Mouse (Mus musculus): ENCODE results near the gene Gm49510. TPM values are rescaled to one million over a fixed set of nuclear protein-coding genes. Genes with fewer than 3 reads are reported as not detected.

Gene Gm49510
- polyA plus RNA-seq, 1 experiment, result not detected

DNA sequence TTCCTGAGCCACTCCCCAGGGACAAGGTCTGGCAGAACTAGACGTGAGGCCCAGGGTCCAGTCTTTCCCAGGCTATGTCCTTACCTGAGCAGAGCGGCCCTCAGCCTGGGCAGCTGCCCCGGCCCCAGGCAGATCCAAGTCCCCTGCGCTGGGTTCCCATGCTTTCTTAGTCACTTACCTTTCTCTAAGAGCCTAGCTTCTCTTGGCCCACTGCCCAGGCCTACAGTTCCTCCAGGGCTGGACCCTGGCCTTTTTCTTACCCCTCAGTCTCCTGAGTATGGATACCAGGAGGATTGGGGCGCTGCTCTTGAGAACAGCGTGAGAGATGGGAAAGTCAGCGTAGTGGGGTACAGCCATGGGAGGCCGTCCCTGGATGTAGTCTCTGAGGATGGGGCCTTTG lies 19.0 kb upstream of the Gm49510 start:
- Histone ChIP-seq H3K27ac (ENCODE audit: control insufficient read depth, insufficient read depth, low read depth, low read length) (no peak overlapping the region), H3K4me3 (ENCODE audit: control insufficient read depth, low read depth, low read length) (no peak overlapping the region), H3K36me3 (ENCODE audit: control insufficient read depth, insufficient read depth, low read length) (peaks cover 2% of the 10 kb centered on the region; the same call in 1 of the 2 replicates), H3K27me3 (ENCODE audit: control insufficient read depth, insufficient read depth, low read length) (no peaks in the 10 kb centered on the region), H3K4me1 (ENCODE audit: control insufficient read depth, insufficient read depth, low read length) (peaks cover 10% of the 10 kb centered on the region)
- no peak for TF ChIP-seq POLR2A (IDR thresholded peaks at IDR 0.05; ENCODE audit: control insufficient read depth, low read depth, low read length)
- TF ChIP-seq CTCF (IDR thresholded peaks at IDR 0.05; ENCODE audit: control insufficient read depth, insufficient read depth, insufficient replicate concordance, low read depth, low read length), result no peak

DNA sequence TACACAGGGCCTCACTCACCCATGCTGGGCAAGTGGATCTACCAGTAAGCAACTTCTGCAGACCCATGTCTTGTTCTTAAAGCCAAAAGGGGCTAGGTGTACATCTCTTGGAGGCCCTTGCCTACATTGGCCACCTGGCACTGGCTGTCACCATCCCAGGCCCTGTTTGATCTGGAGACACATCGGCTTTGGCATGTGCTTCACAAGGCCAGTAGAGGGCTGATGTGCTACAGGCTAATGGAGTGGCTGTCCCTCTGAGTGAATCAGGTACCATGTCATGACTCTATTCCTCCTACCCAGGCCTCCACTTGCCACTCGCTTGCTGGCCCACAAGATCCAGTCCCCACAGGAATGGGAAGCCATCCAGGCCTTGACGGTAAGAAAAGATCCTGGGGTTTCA lies 17.6 kb upstream of the Gm49510 start:
- TF ChIP-seq CTCF (IDR thresholded peaks at IDR 0.05; ENCODE audit: control insufficient read depth, insufficient read depth, insufficient replicate concordance, low read depth, low read length) (no peak), POLR2A (IDR thresholded peaks at IDR 0.05; ENCODE audit: control insufficient read depth, low read depth, low read length) (no peak)
- Histone ChIP-seq H3K4me3 (ENCODE audit: control insufficient read depth, low read depth, low read length) (no peak overlapping the region), H3K36me3 (ENCODE audit: control insufficient read depth, insufficient read depth, low read length) (peaks cover 2% of the 10 kb centered on the region), H3K4me1 (ENCODE audit: control insufficient read depth, insufficient read depth, low read length) (peaks cover 6% of the 10 kb centered on the region), H3K27ac (ENCODE audit: control insufficient read depth, insufficient read depth, low read depth, low read length) (no peak overlapping the region), H3K27me3 (ENCODE audit: control insufficient read depth, insufficient read depth, low read length) (no peaks in the 10 kb centered on the region)

DNA sequence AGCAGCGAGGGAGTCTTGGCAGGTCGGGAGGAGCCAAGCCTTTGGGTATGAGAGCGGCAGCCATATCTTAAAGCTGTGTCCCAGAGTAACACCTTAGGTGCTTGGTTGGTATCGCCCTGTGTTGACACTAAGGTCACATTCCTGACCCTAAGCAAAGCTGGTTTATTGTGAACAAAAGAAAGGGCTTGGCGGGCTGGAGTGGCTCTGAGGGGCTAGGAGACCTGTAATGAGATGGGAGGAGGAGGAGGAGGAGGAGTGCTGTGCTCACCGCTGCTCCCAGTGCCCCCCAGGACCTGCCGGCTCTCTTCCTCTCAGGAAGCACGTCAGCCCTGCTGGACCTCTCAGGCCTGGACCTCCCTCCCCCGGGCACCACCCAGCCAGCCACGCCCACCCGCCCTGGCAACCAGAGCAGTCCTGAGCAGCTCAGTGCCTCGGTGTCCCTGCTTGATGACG lies 10.0 kb upstream of the Gm49510 start:
- no peaks in the 10 kb centered on the region for H3K27me3 ChIP-seq (ENCODE audit: control insufficient read depth, insufficient read depth, low read length)
- H3K27ac ChIP-seq (ENCODE audit: control insufficient read depth, insufficient read depth, low read depth, low read length), result no peak overlapping the region
- peaks cover 5% of the 10 kb centered on the region for H3K4me1 ChIP-seq (ENCODE audit: control insufficient read depth, insufficient read depth, low read length)
- TF ChIP-seq POLR2A (IDR thresholded peaks at IDR 0.05; ENCODE audit: control insufficient read depth, low read depth, low read length), result no peak
- no peak for TF ChIP-seq CTCF (IDR thresholded peaks at IDR 0.05; ENCODE audit: control insufficient read depth, insufficient read depth, insufficient replicate concordance, low read depth, low read length)
- H3K4me3 ChIP-seq (ENCODE audit: control insufficient read depth, low read depth, low read length), result no peak overlapping the region
- peaks cover 2% of the 10 kb centered on the region for H3K36me3 ChIP-seq (ENCODE audit: control insufficient read depth, insufficient read depth, low read length)

DNA sequence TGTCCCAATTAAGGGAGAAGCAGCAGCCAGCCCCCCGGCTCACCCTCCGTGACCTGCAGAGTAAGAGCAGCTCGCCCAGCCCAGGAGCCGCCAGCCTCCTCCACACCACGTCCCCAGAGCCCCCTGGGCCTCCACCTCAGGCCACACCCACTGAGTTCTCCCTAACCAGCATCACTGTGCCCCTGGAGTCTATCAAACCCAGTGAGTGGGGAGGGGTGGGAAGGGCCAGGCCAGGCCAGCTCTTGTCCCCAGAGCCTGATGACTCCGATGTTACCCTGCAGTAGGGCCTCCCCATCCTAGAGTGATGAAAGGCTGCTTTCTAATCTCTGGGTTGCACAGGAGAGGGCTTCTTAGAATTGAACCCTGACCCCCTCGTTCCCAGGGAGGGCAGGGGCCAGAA lies 7.0 kb upstream of the Gm49510 start:
- Histone ChIP-seq H3K4me1 (ENCODE audit: control insufficient read depth, insufficient read depth, low read length) (peaks cover 7% of the 10 kb centered on the region), H3K27ac (ENCODE audit: control insufficient read depth, insufficient read depth, low read depth, low read length) (no peak overlapping the region), H3K36me3 (ENCODE audit: control insufficient read depth, insufficient read depth, low read length) (no peaks in the 10 kb centered on the region; the same call in 1 of the 2 replicates), H3K27me3 (ENCODE audit: control insufficient read depth, insufficient read depth, low read length) (no peaks in the 10 kb centered on the region), H3K4me3 (ENCODE audit: control insufficient read depth, low read depth, low read length) (no peak overlapping the region)
- TF ChIP-seq POLR2A (IDR thresholded peaks at IDR 0.05; ENCODE audit: control insufficient read depth, low read depth, low read length) (no peak), CTCF (IDR thresholded peaks at IDR 0.05; ENCODE audit: control insufficient read depth, insufficient read depth, insufficient replicate concordance, low read depth, low read length) (no peak)

DNA sequence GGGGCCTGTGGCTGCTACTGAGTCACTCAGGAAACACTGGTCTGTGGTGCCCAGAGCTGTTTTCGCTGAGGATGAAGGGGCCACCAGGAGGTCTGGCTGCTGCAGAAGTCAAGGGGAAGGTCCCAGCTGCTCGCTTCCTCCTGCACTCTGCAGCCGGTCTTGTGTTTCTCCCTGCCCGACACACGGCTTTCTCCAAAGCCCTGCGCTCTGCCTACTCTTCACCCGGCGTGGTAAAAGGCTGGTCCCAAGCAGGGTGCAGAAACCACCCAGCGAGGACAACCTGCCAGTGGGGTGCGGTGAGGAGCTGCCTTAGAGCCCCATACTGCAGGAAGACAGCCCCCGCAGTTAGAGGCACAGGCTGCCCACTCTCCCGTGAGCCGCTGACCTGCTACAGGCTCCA lies 4.7 kb upstream of the Gm49510 start:
- Histone ChIP-seq H3K27ac (ENCODE audit: control insufficient read depth, insufficient read depth, low read depth, low read length) (no peak overlapping the region), H3K36me3 (ENCODE audit: control insufficient read depth, insufficient read depth, low read length) (no peaks in the 10 kb centered on the region; the same call in 1 of the 2 replicates), H3K27me3 (ENCODE audit: control insufficient read depth, insufficient read depth, low read length) (no peaks in the 10 kb centered on the region), H3K4me1 (ENCODE audit: control insufficient read depth, insufficient read depth, low read length) (peaks cover 7% of the 10 kb centered on the region), H3K4me3 (ENCODE audit: control insufficient read depth, low read depth, low read length) (no peak overlapping the region)
- no peak for TF ChIP-seq CTCF (IDR thresholded peaks at IDR 0.05; ENCODE audit: control insufficient read depth, insufficient read depth, insufficient replicate concordance, low read depth, low read length)

DNA sequence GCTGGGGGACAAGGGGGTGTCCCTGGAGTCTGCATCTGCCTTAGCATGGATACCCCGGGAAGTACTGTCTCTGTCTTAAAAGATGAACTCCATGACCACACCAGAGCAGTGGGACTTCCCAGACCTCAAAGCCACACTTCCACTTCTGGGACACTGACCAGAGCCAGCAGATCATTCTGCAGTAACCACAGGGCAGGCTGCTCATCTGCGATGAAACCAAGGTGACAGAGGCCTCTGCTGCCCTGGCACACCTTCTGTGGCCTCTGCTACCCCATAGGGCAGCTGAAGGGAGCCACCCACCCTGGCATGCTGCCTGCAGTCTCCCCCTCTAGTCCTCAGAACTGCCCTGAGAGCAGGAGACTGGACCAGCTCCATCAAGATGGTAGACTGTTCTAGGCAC lies 3.7 kb upstream of the Gm49510 start:
- TF ChIP-seq POLR2A (IDR thresholded peaks at IDR 0.05; ENCODE audit: control insufficient read depth, low read depth, low read length), result no peak
- no peak for TF ChIP-seq CTCF (IDR thresholded peaks at IDR 0.05; ENCODE audit: control insufficient read depth, insufficient read depth, insufficient replicate concordance, low read depth, low read length)
- Histone ChIP-seq H3K4me3 (ENCODE audit: control insufficient read depth, low read depth, low read length) (no peak overlapping the region), H3K36me3 (ENCODE audit: control insufficient read depth, insufficient read depth, low read length) (no peaks in the 10 kb centered on the region; the same call in 1 of the 2 replicates), H3K4me1 (ENCODE audit: control insufficient read depth, insufficient read depth, low read length) (peaks cover 10% of the 10 kb centered on the region), H3K27ac (ENCODE audit: control insufficient read depth, insufficient read depth, low read depth, low read length) (no peak overlapping the region), H3K27me3 (ENCODE audit: control insufficient read depth, insufficient read depth, low read length) (no peaks in the 10 kb centered on the region)

DNA sequence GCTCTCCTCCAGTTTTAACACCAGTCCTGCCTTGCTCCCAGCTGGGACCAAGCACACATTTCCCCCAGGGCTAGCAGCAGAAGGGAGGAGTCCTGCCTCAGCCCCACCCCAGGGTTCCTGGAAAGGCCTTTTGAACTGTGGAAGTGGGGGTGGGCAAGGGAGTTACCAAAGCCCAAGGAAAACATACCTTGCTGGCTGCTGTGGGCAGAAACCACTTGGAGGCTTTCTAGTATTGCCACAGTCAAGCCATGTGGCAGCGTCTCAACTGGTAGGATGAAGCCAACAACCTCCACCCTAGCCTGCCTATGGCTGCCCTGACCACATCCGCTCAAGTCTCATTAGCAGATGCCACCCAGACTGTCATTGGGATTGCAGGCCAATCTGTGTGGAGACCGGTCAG lies 3.3 kb upstream of the Gm49510 start:
- Histone ChIP-seq H3K4me1 (ENCODE audit: control insufficient read depth, insufficient read depth, low read length) (peaks cover 13% of the 10 kb centered on the region), H3K4me3 (ENCODE audit: control insufficient read depth, low read depth, low read length) (no peak overlapping the region), H3K27ac (ENCODE audit: control insufficient read depth, insufficient read depth, low read depth, low read length) (no peak overlapping the region), H3K27me3 (ENCODE audit: control insufficient read depth, insufficient read depth, low read length) (no peaks in the 10 kb centered on the region), H3K36me3 (ENCODE audit: control insufficient read depth, insufficient read depth, low read length) (no peaks in the 10 kb centered on the region; the same call in 1 of the 2 replicates)
- TF ChIP-seq CTCF (IDR thresholded peaks at IDR 0.05; ENCODE audit: control insufficient read depth, insufficient read depth, insufficient replicate concordance, low read depth, low read length) (no peak), POLR2A (IDR thresholded peaks at IDR 0.05; ENCODE audit: control insufficient read depth, low read depth, low read length) (no peak)

DNA sequence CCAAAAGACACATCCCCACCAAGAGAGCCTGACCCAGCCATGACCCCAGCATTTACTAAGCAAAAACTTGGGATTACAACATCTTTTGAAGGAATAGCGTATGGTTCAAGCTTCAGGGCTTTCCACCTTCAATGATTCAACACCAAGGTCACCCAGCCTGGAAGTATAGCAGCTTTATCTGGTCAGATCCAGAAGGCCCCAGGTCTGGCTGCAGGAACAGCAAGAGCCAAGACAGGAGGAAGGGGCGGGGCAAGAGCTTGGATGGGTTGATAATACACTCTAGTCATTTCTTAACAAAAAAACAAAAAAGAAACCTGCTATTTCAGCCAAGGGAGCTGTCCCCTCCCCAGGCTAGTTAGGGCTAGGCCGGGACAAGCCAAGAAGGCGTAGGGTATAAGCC lies 2.0 kb upstream of the Gm49510 start:
- Histone ChIP-seq H3K27ac (ENCODE audit: control insufficient read depth, insufficient read depth, low read depth, low read length) (no peak overlapping the region), H3K4me3 (ENCODE audit: control insufficient read depth, low read depth, low read length) (no peak overlapping the region), H3K4me1 (ENCODE audit: control insufficient read depth, insufficient read depth, low read length) (peaks cover 16% of the 10 kb centered on the region), H3K36me3 (ENCODE audit: control insufficient read depth, insufficient read depth, low read length) (no peaks in the 10 kb centered on the region; the same call in 1 of the 2 replicates), H3K27me3 (ENCODE audit: control insufficient read depth, insufficient read depth, low read length) (no peaks in the 10 kb centered on the region)
- TF ChIP-seq CTCF (IDR thresholded peaks at IDR 0.05; ENCODE audit: control insufficient read depth, insufficient read depth, insufficient replicate concordance, low read depth, low read length) (no peak), POLR2A (IDR thresholded peaks at IDR 0.05; ENCODE audit: control insufficient read depth, low read depth, low read length) (no peak)

All from testis, adult 2 months (tissue).